Mouse (Mus musculus): ENCODE measurements at regions not wholly inside any gene's neighbourhood (a gene's known extent, or its start where the extent isn't known, plus 50 kb on each side); places are given as distances from the start of the nearest gene placed in this dataset. TPM values are rescaled to one million over a fixed set of nuclear protein-coding genes. Genes with fewer than 3 reads are reported as not detected.

Small RNAs in the stretch of these regions (microRNA-seq; reads per million reads assigned to microRNA genes)
- not detected for gene Gm23681
